Mouse (Mus musculus) inflammation-experienced regulatory T-cells, adult 16 weeks (primary cell): Measurements from ENCODE around the gene Kif5a. TPM values are rescaled to one million over a fixed set of nuclear protein-coding genes. Genes with fewer than 3 reads are reported as not detected.

Source experiments
- polyA plus RNA-seq: library from polyadenylated mRNA; unstranded; fragments of 100-300 nt; shearing (Covaris generic); gene quantifications from one replicate; pipeline ENCODE4 v1.2.1, GENCODE M21; 2017

Kif5a gene
- 0.33 TPM for polyA plus RNA-seq

DNA sequence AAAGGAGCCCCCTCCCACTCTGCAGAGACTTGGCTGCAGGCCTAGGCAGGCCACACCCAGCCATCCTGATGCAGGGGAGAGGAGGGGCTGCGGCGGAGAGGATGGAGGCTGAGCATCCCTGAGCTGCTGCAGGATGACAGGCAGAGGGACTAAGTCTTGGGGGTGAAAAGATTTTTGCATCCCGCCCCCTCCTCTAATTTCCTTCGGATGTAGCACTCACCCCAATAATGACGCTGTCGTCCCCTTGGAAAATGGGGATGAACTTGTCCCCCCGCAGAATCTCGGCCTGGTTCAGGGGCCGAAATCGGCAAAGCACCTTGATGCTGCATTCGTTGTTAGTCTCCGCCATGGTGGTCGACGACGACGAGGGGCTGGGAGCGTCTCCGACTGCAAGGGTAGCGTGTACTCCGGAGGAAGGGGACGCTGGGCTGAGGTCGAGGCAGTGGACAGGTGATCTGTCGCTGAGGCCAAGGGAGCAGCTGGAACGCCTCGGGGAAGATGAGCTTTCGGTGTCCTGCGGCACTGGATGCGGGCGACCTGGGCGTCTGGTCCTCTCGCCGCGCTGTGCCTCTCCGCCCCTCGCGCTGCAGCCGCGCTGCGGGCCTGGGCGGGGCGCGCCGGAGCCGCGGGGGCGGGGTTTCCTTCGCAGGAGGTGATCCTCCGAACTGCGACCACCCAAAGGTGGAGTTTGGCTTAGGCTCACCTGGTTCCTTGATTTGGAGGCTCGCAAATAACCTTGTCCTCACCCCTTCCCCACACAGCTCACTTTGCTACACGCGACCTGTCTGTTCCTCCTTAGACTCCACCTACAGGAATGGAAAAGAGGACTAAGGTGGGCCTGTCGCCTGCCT is at the start of gene Kif5a:
Kif5a (minus strand) TSS at position 801 of the 851 bp plus-strand sequence.

DNA sequence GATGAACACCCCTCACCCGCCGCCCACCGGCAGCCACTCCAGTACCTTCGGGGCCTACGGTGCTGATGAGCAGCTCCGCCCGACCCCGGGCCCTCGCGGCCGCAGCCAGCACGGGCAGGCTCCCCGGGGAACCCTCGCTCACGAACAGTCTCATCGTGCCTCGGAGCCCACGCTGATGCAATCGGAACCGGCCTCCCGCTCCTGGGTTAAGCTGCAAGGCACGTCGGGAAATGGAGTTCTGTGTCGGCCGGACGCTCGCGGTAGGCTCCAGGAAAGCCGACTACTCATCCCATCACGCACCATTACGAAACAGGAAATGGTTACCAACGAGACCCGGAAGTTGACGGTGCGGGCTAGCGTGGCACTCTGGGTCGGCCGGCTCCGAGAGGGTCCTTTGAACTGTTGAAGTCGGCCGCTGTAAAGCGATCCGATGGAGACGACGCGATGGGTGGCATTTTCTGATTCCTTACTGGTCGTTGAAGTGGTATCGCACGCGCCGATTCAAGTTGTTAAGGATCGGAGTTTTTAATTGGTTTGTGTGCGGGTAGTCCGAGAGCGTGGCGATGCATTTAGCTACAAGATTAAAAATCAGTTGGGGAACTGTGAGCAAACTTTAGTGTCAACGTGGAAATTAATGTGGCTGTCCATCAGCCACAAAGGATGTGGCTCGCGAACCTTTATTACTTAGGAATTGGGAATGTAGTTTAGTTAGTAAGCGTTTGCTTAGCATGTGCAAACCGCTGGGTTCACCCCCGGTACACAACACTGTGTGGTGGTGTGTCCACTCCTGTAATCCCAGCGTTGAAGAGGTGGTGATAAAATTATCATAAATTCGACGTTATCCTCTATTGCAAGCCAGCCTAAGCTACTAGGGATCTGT is 48.6 kb upstream of the Kif5a start, which contains the start of gene Mars:
Mars (minus strand) TSS at position 311 of the 880 bp plus-strand sequence.

DNA sequence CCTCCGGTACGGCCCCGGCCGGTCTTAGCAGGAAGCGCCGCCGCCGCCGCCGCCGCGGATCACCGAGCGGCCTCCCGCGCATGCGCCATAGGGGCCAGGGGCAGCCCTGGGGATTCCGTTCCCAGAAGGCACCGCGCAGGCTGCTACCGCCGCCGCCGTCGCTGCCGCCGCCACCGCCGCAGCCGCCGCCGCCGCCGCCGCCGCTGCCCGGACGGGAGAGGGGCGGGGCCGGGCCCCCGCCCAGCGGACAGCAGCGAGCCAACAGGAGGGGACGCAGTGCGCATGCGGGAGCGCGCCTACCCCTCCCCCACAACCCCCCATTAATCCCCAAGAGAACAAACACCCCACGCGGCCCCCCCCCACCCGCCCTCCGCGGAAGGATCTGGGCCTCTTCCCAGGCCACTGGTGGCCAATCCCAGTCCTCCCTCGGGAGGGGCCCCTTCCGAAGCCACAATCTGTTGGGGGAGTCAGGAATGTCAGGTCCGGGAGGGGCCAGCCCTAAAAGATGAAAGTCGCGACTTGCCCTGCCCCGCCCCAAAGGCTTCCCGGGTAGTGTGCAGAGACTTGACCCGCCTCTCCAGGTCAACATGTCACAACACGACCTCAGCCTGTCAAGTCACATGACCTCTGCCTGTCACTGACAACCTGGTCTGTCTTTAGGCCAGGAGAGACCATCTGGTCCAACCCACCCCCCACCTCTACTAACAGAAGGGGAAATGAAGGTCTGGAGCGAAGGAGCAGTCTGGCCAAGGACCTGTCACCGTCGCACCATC is 25.8 kb upstream of the Kif5a start, which contains the start of gene Mbd6:
Mbd6 (minus strand) TSS at position 219 of the 773 bp plus-strand sequence.

DNA sequence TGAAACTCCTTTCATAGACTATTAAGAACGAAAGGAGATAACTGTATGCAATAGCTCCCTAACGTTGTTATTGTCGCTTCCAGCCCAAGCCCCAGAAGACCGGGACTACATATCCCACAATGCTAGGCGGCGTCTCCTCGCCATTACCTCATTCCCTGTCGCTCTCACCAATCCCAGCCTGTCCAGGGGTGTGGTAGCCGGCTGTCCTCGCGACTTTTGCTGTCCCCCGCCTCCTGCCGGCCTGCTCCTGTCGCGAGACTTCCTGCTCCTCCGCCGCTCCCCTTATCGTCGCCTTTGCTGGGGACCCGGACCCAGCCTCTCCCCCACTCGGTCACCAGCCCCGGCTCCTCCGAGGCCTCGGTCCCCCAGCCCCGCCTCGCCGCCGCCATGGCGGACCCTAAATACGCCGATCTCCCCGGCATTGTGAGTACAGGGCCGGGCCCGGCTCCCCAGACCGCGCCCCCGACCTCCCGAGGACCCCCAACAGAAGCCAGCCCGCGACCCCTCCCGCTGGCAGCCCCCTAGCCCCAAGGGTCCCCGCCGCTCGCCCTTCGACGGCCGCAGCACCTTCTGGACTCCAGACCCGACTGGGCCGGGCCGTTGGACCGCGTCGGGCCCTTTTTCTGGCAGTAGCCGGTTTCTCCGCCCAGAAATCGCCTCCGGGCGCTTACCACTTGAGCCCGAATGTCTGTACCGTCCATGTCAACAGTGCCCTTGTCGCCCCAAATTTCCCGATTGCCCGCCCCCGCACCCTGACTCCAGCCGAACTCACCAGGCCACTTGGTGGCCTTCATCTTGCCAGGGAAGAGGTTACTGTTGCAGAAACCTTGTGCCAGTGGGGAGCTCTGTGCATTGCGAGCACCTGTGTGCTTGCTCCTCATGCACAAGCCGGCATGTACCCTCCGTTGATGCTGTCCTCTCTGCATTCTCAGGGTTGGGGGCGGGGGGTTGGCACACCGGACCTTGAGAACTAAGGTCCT is 3.3 kb upstream of the Kif5a start, which contains the start of gene Dctn2:
Dctn2 (plus strand) TSS at position 257 of the 980 bp plus-strand sequence.

DNA sequence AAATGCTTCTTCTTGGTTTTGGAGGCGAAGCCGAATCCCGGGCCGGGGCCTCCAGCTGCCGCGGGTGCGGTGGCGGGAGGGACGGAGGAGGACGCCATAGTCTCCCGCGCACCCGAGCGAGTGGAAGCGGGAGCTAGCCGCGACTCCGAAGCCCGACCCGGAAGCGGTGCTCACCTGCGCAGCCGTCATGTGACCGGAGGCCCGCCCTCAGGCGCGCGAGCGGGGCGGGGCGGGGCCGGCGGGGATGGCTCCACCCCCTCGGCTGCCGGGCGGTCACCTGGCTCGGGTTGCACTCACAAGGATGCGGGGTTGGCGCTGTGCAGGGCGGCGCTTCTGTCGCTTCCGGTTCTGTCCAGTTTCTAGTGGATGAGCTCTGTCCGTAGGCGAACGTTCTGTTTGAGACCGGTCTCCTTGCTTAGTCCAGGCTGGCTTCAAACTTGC is 51.7 kb downstream of the Kif5a start, which contains the start of gene Pip4k2c:
Pip4k2c (minus strand) TSS at position 172 of the 441 bp plus-strand sequence.

DNA sequence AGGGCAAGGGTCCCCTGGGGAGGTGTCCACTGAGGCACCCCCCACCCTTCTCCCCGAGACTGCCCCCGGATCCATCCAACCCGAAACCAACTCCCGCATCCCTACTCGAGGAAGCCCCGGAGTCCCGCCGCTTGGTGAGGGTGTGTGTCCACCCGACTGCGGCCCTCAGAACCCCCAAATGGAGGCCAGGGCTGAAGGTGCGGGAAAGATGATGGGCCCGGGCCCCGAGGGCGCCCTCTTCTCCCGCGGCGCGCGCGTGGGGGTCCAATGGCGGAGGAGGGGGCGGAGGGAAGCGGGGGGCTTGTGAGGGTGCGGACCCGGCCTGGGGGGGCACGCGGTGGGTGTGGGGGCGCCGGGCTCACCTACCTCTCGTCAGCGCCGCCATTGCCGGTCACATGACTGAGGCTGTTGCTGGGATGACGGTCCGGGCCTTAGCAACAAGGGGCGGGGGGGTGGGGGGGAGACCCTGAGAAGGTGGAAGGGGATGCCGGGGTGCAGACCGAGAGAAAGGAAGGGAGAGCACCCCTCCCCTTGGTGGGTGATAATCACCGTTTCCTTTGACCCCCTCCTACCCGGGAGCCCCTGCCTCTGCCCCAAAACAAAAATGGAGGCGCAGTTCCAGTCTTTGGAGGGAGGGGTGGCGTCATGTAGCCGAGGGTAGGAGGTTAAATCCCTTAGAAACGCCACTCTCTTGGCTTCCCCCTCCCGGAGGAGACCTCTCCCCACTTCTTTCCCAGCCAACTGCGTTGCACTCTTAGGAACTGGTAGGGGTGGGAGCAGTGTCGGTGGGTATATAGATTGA is 67.6 kb downstream of the Kif5a start, which contains the start of gene Dtx3:
Dtx3 (minus strand) TSS at position 401 of the 802 bp plus-strand sequence.

DNA sequence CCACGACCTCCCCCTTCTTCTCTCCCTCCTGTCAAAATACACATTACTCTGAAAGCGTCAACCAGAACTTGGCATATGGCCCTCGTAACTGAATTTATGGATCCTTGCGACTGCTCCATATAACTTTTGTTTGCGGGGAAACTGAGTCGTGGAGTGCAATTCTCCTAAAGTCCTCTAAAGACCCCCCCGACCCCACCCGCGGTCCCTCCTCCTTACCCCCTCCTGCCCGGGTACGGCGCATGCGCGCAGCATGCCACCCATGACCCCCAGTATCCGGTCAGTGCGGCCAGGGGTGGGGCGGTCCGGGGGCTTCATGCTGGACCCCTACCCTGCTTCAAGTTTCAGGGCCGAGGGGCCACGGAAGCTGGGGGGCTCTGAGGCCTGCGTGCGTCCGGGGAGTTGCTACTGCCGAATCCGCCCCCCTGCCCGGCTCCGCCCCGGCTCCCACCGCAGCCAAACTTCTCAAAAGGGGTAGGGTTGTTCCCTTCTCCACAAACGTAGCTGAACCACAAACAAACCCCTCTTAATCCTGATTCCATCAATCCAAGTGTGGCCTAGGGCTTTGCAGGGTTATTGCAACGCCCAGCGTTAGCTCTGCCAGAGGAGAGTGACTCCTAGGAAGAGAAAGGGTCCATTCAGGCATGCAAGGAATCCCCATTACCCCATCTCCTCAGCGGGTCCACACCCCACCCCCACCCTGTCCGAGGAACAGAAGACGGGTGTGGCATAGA is 73.3 kb downstream of the Kif5a start, which contains the start of gene Arhgef25:
Arhgef25 (minus strand) TSS at position 433 of the 731 bp plus-strand sequence.

DNA sequence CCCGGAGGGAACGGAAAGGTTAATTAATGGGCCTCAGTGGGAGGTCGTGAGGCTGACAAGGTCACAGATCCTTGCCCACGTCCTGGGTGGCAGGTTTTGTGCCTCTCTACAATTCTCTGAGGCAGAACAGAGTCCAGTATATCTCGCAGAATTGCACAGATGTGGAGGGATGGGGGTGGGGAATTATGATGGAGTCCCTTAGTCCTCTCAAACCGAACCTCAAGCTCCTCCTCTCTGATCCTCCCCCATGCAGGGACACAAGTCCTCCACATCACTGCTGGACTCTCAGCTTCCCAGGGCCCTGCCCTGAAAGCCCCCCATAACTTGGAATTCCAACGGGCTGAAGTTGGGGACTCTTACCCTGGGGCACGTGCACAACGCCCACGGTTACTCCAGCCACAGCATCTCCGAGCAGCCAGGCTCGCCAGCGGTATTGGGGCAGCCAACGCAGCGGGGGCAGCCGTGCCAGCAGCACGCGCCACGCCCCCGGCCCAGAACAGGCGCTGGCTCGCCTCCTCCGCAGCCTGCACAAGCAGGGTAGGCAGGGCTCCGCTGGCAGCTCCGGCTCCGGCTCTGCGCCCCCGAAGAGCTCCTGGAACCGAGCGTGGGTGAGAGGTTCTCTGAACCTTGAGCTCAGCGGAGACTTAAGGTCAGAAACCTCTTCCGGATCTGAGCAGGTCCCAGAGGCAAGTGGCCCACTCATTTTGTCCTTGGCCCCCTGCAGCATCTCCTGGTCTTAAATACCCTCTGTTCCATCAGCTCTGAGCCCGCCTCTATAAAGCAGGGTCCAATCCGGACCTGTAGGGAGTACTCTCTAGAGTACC is 83.1 kb downstream of the Kif5a start, which contains the start of gene Slc26a10:
Slc26a10 (minus strand) TSS at position 775 of the 824 bp plus-strand sequence.

Other genes with a start within 250 kb of the Kif5a start
- 51.0 TPM for gene Tsfm, start 232.5 kb downstream of the Kif5a start, polyA plus RNA-seq
- gene Mettl1, start 221.9 kb downstream of the Kif5a start, polyA plus RNA-seq = 21.7 TPM
- gene Eef1akmt3, start 221.8 kb downstream of the Kif5a start, polyA plus RNA-seq = 0.18 TPM
- not detected for gene Cyp27b1, start 215.1 kb downstream of the Kif5a start, polyA plus RNA-seq
- gene March9, start 203.2 kb downstream of the Kif5a start, polyA plus RNA-seq = 0.32 TPM
- gene Cdk4, start 199.8 kb downstream of the Kif5a start, polyA plus RNA-seq = 398 TPM
- 129 TPM for gene Tspan31, start 193.1 kb downstream of the Kif5a start, polyA plus RNA-seq
- gene Agap2, start 188.1 kb downstream of the Kif5a start, polyA plus RNA-seq = 33.5 TPM
- gene Os9, start 142.2 kb downstream of the Kif5a start, polyA plus RNA-seq = 232 TPM
- gene B4galnt1, start 98.1 kb downstream of the Kif5a start, polyA plus RNA-seq = 632 TPM
- 6.5 TPM for gene Slc26a10, start 82.7 kb downstream of the Kif5a start, polyA plus RNA-seq
- gene Arhgef25, start 73.3 kb downstream of the Kif5a start, polyA plus RNA-seq = 0.32 TPM
- gene Dtx3, start 67.6 kb downstream of the Kif5a start, polyA plus RNA-seq = 141 TPM
- 43.4 TPM for gene Pip4k2c, start 51.8 kb downstream of the Kif5a start, polyA plus RNA-seq
- 131 TPM for gene Dctn2, start 3.0 kb upstream of the Kif5a start, polyA plus RNA-seq
- 8.4 TPM for gene Mbd6, start 25.7 kb upstream of the Kif5a start, polyA plus RNA-seq
- gene Mars, start 48.4 kb upstream of the Kif5a start, polyA plus RNA-seq = 81.4 TPM
- 164 TPM for gene Arhgap9, start 58.6 kb upstream of the Kif5a start, polyA plus RNA-seq
- 0.38 TPM for gene Gli1, start 78.6 kb upstream of the Kif5a start, polyA plus RNA-seq
- gene Inhbe, start 91.1 kb upstream of the Kif5a start, polyA plus RNA-seq = not detected
- gene Inhbc, start 107.1 kb upstream of the Kif5a start, polyA plus RNA-seq = not detected
- 15.8 TPM for gene R3hdm2, start 117.0 kb upstream of the Kif5a start, polyA plus RNA-seq
- gene Stac3, start 238.3 kb upstream of the Kif5a start, polyA plus RNA-seq = 0.87 TPM